ENCODE assay signal across 12 mouse cellular contexts in the genomic region with DNA sequence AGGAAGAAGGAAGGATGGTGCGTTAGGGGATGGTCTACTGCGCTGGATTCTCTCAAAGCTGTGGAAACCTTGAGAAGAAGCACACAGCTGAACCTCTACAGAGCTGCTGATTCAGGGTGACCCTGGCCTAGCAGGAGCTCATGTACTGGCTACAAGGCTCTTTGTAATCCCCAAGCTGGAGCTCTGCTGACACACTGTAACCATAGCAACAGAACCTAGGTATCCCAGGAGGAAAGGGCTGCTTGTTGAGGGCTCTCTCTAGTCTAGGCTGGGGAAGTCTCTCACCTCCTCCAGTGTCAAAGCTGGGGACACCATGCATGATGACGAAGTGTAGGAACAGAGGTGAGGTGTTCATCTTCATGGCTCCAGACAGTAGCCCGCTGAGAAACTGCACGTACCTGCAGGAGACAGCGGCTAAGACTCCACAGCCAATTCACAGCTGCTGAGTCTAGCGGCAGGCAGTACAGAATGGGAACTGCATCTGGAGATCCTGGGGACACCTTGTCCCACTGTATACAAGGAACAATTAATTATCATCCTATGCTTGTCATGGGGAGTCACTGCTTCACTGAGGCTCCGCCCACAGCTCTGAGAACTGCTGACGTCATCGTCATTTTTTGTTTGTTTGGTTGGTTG.
A peak's percentile ranks its signal among the peaks of the same experiment; 100 is the strongest.
DNase-seq lines count a peak whose midpoint lies in the region; ATAC-seq and TF ChIP-seq lines count a peak whose summit lies in the region.
"Had no signal": no experiment of that assay in that cellular context is flagged by ENCODE, and none has a peak within 500 bp of the region (broad histone marks: within the 10 kb centered on the region; RNA-seq: fewer than 3 reads in every experiment).

No protein-coding gene starts in this region.

- WGBS in hindbrain, embryonic 13.5 days, result 85% methylated on average over 10 of the region's 10 CpGs
- 74% methylated on average over 10 of the region's 10 CpGs for WGBS in midbrain, postnatal 0 days

- no peak for TF ChIP-seq CTCF in brain, embryonic 14.5 days (IDR thresholded peaks at IDR 0.05; ENCODE audit: borderline replicate concordance, extremely low read depth, insufficient read depth, insufficient read length)
- TF ChIP-seq CTCF in midbrain, postnatal 0 days (IDR thresholded peaks at IDR 0.05), result no peak

- H3K4me2 ChIP-seq in hindbrain, embryonic 13.5 days, result no peak overlapping the region
- H3K4me2 ChIP-seq in midbrain, postnatal 0 days (ENCODE audit: low read depth, low read length, poor library complexity, severe bottlenecking), result no peak overlapping the region
- H3K4me2 ChIP-seq: lung, embryonic 15.5 days had no signal

- no peak for TF ChIP-seq POLR2A in brain, embryonic 14.5 days (IDR thresholded peaks at IDR 0.05; ENCODE audit: borderline replicate concordance, extremely low read depth, insufficient read depth, insufficient read length, poor library complexity, severe bottlenecking)

- H3K9me3 ChIP-seq in hindbrain, embryonic 13.5 days, result no peaks in the 10 kb centered on the region
- no peaks in the 10 kb centered on the region for H3K9me3 ChIP-seq in midbrain, postnatal 0 days (ENCODE audit: low read length)
- H3K9me3 ChIP-seq: lung, embryonic 15.5 days had no signal

- peak; percentile 15 for DNase-seq in adrenal gland, adult 2 months
- DNase-seq in adrenal gland, postnatal 25 days, result no peak
- DNase-seq in brain, embryonic 14.5 days (ENCODE audit: low read depth), result peak; percentile 66
- DNase-seq in midbrain, postnatal 0 days (ENCODE audit: low spot score), result peak; percentile 64
- DNase-seq in adipocyte (ENCODE audit: low spot score), result no peak
- DNase-seq in urinary bladder, adult 18-20 months (ENCODE audit: low spot score in 2 of 2), result no peak
- no peak for DNase-seq in ovary, postnatal 10 days (ENCODE audit: low spot score)
- DNase-seq: gastrocnemius, postnatal 36 days; kidney, adult 11 months; thymus, adult 2 months had no signal

- H3K9ac ChIP-seq in hindbrain, embryonic 13.5 days, result no peak overlapping the region
- no peak overlapping the region for H3K9ac ChIP-seq in midbrain, postnatal 0 days (replicated peaks; ENCODE audit: low read length, poor library complexity, severe bottlenecking)
- H3K9ac ChIP-seq: lung, embryonic 15.5 days had no signal

- H3K4me3 ChIP-seq in hindbrain, embryonic 13.5 days, result no peak overlapping the region
- H3K4me3 ChIP-seq in midbrain, postnatal 0 days (ENCODE audit: low read depth, low read length), result no peak overlapping the region
- H3K4me3 ChIP-seq: lung, embryonic 15.5 days had no signal

- H3K4me1 ChIP-seq in hindbrain, embryonic 13.5 days (replicated peaks), result peaks cover 7% of the 10 kb centered on the region
- peaks cover 9% of the 10 kb centered on the region; the same call in 1 of the 2 replicates for H3K4me1 ChIP-seq in midbrain, postnatal 0 days (ENCODE audit: insufficient read depth, low read length)

- no peaks in the 10 kb centered on the region for H3K27me3 ChIP-seq in hindbrain, embryonic 13.5 days
- no peaks in the 10 kb centered on the region for H3K27me3 ChIP-seq in midbrain, postnatal 0 days (ENCODE audit: insufficient read depth, low read length)
- H3K27me3 ChIP-seq: lung, embryonic 15.5 days had no signal

- no peaks in the 10 kb centered on the region for H3K36me3 ChIP-seq in hindbrain, embryonic 13.5 days
- H3K36me3 ChIP-seq in midbrain, postnatal 0 days (ENCODE audit: insufficient read depth, low read length), result no peaks in the 10 kb centered on the region

- no peak overlapping the region for H3K27ac ChIP-seq in hindbrain, embryonic 13.5 days
- H3K27ac ChIP-seq in midbrain, postnatal 0 days (ENCODE audit: low read depth, low read length), result no peak overlapping the region
- H3K27ac ChIP-seq: lung, embryonic 15.5 days had no signal

- peak; percentile 66 for ATAC-seq in hindbrain, embryonic 13.5 days (ENCODE audit: low FRiP score)
- ATAC-seq in midbrain, postnatal 0 days (ENCODE audit: low FRiP score), result peak; percentile 77

Comparison
In these comparisons a context has a peak if more than half of its experiments do, and no peak if none do; other contexts are left out.
1. DNase-seq: peak in adrenal gland, adult 2 months (single experiment), brain, embryonic 14.5 days (single experiment) and midbrain, postnatal 0 days (single experiment); none in adrenal gland, postnatal 25 days (single experiment), adipocyte (single experiment), urinary bladder, adult 18-20 months (0 of 2) and ovary, postnatal 10 days (single experiment).